Mouse (Mus musculus): ENCODE data around the gene Bloc1s3. TPM values are rescaled to one million over a fixed set of nuclear protein-coding genes. Genes with fewer than 3 reads are reported as not detected.

The Bloc1s3 gene
- polyA plus RNA-seq, 1 experiment from 2014 or later, result 1.4 TPM

GRCm38 (mm10) chr7:19472403-19472802, 35.8 kb downstream of the Bloc1s3 start:
- no peak overlapping the region for H3K9ac ChIP-seq (ENCODE audit: low read length)
- H3K4me3 ChIP-seq (ENCODE audit: low read length), result no peak overlapping the region
- H3K27ac ChIP-seq (ENCODE audit: low read length), result peak overlapping the region; percentile 19; the same call in 1 of the 2 replicates
- ATAC-seq (ENCODE audit: low read depth), result peak; percentile 19; the same call in 1 of the 2 replicates
- H3K4me1 ChIP-seq (replicated peaks; ENCODE audit: control insufficient read depth, insufficient read depth, low read length), result peaks cover 20% of the 10 kb centered on the region; the same call in 1 of the 2 replicates
- peaks cover 50% of the 10 kb centered on the region for H3K27me3 ChIP-seq (ENCODE audit: control insufficient read depth, insufficient read depth, low read depth, low read length)
- H3K9me3 ChIP-seq (ENCODE audit: control insufficient read depth, low read length), result no peaks in the 10 kb centered on the region
- 27% methylated on average over 4 of the region's 4 CpGs for WGBS
- no peaks in the 10 kb centered on the region for H3K36me3 ChIP-seq (ENCODE audit: control insufficient read depth, insufficient read depth, low read length)
- H3K4me2 ChIP-seq (ENCODE audit: low read depth, low read length), result no peak overlapping the region

- Histone ChIP-seq H3K9me3 (ENCODE audit: control insufficient read depth, low read length) (no peaks in the 10 kb centered on the region), H3K9ac (ENCODE audit: low read length) (no peak overlapping the region), H3K27me3 (ENCODE audit: control insufficient read depth, insufficient read depth, low read depth, low read length) (peaks cover 53% of the 10 kb centered on the region), H3K36me3 (ENCODE audit: control insufficient read depth, insufficient read depth, low read length) (no peaks in the 10 kb centered on the region), H3K4me3 (ENCODE audit: low read length) (no peak overlapping the region), H3K4me1 (replicated peaks; ENCODE audit: control insufficient read depth, insufficient read depth, low read length) (peaks cover 20% of the 10 kb centered on the region; the same call in 1 of the 2 replicates), H3K4me2 (ENCODE audit: low read depth, low read length) (no peak overlapping the region), H3K27ac (ENCODE audit: low read length) (no peak overlapping the region)
- WGBS, result 23% methylated on average over 14 of the region's 14 CpGs
- no peak for ATAC-seq (ENCODE audit: low read depth)
Measured at GRCm38 (mm10) chr7:19470308-19470707, 37.9 kb downstream of the Bloc1s3 start.

- H3K4me1 ChIP-seq (replicated peaks; ENCODE audit: control insufficient read depth, insufficient read depth, low read length), result peaks cover 23% of the 10 kb centered on the region
- H3K9me3 ChIP-seq (ENCODE audit: control insufficient read depth, low read length), result no peaks in the 10 kb centered on the region
- H3K9ac ChIP-seq (ENCODE audit: low read length), result peak overlapping the region; percentile 1; the same call in 1 of the 2 replicates
- H3K4me2 ChIP-seq (ENCODE audit: low read depth, low read length), result no peak overlapping the region
- no peaks in the 10 kb centered on the region for H3K36me3 ChIP-seq (ENCODE audit: control insufficient read depth, insufficient read depth, low read length)
- ATAC-seq (ENCODE audit: low read depth), result no peak
- no peak overlapping the region for H3K4me3 ChIP-seq (ENCODE audit: low read length)
- WGBS, result 22% methylated on average over 23 of the region's 23 CpGs
- H3K27me3 ChIP-seq (ENCODE audit: control insufficient read depth, insufficient read depth, low read depth, low read length), result peaks cover 50% of the 10 kb centered on the region
- no peak overlapping the region for H3K27ac ChIP-seq (ENCODE audit: low read length)
Measured at GRCm38 (mm10) chr7:19469404-19469803, 38.8 kb downstream of the Bloc1s3 start.

- Histone ChIP-seq H3K4me1 (replicated peaks; ENCODE audit: control insufficient read depth, insufficient read depth, low read length) (peaks cover 18% of the 10 kb centered on the region), H3K27me3 (ENCODE audit: control insufficient read depth, insufficient read depth, low read depth, low read length) (peaks cover 45% of the 10 kb centered on the region), H3K4me2 (ENCODE audit: low read depth, low read length) (no peak overlapping the region), H3K36me3 (ENCODE audit: control insufficient read depth, insufficient read depth, low read length) (no peaks in the 10 kb centered on the region), H3K9me3 (ENCODE audit: control insufficient read depth, low read length) (no peaks in the 10 kb centered on the region), H3K27ac (ENCODE audit: low read length) (no peak overlapping the region), H3K4me3 (ENCODE audit: low read length) (no peak overlapping the region), H3K9ac (ENCODE audit: low read length) (no peak overlapping the region)
- 53% methylated on average over 12 of the region's 12 CpGs for WGBS
- no peak for ATAC-seq (ENCODE audit: low read depth)
Measured at GRCm38 (mm10) chr7:19468279-19468678, 39.9 kb downstream of the Bloc1s3 start.

GRCm38 (mm10) chr7:19467638-19468037, 40.5 kb downstream of the Bloc1s3 start:
- no peak overlapping the region for H3K27ac ChIP-seq (ENCODE audit: low read length)
- no peak overlapping the region for H3K4me3 ChIP-seq (ENCODE audit: low read length)
- no peak overlapping the region for H3K4me2 ChIP-seq (ENCODE audit: low read depth, low read length)
- peaks cover 14% of the 10 kb centered on the region for H3K4me1 ChIP-seq (replicated peaks; ENCODE audit: control insufficient read depth, insufficient read depth, low read length)
- H3K27me3 ChIP-seq (ENCODE audit: control insufficient read depth, insufficient read depth, low read depth, low read length), result peaks cover 39% of the 10 kb centered on the region
- ATAC-seq (ENCODE audit: low read depth), result no peak
- 27% methylated on average over 6 of the region's 6 CpGs for WGBS
- no peaks in the 10 kb centered on the region for H3K9me3 ChIP-seq (ENCODE audit: control insufficient read depth, low read length)
- H3K9ac ChIP-seq (ENCODE audit: low read length), result no peak overlapping the region
- no peaks in the 10 kb centered on the region for H3K36me3 ChIP-seq (ENCODE audit: control insufficient read depth, insufficient read depth, low read length)

GRCm38 (mm10) chr7:19466602-19467145, 41.5 kb downstream of the Bloc1s3 start:
- H3K9ac ChIP-seq (ENCODE audit: low read length), result no peak overlapping the region
- peaks cover 29% of the 10 kb centered on the region for H3K27me3 ChIP-seq (ENCODE audit: control insufficient read depth, insufficient read depth, low read depth, low read length)
- H3K27ac ChIP-seq (ENCODE audit: low read length), result peak overlapping the region; percentile 22; the same call in 1 of the 2 replicates
- no peak overlapping the region for H3K4me2 ChIP-seq (ENCODE audit: low read depth, low read length)
- H3K4me1 ChIP-seq (replicated peaks; ENCODE audit: control insufficient read depth, insufficient read depth, low read length), result peaks cover 14% of the 10 kb centered on the region
- H3K4me3 ChIP-seq (ENCODE audit: low read length), result no peak overlapping the region
- H3K9me3 ChIP-seq (ENCODE audit: control insufficient read depth, low read length), result no peaks in the 10 kb centered on the region
- no peaks in the 10 kb centered on the region for H3K36me3 ChIP-seq (ENCODE audit: control insufficient read depth, insufficient read depth, low read length)
- peak; percentile 51 for ATAC-seq (ENCODE audit: low read depth)
- WGBS, result 41% methylated on average over 5 of the region's 5 CpGs

GRCm38 (mm10) chr7:19464367-19465307, 43.5 kb downstream of the Bloc1s3 start:
- Histone ChIP-seq H3K27me3 (ENCODE audit: control insufficient read depth, insufficient read depth, low read depth, low read length) (peaks cover 12% of the 10 kb centered on the region), H3K9ac (ENCODE audit: low read length) (peak overlapping the region; percentile 39; the same call in 1 of the 2 replicates), H3K4me1 (replicated peaks; ENCODE audit: control insufficient read depth, insufficient read depth, low read length) (peaks cover 7% of the 10 kb centered on the region), H3K27ac (ENCODE audit: low read length) (peak overlapping the region; percentile 39), H3K36me3 (ENCODE audit: control insufficient read depth, insufficient read depth, low read length) (no peaks in the 10 kb centered on the region), H3K9me3 (ENCODE audit: control insufficient read depth, low read length) (no peaks in the 10 kb centered on the region), H3K4me3 (ENCODE audit: low read length) (0 out of 2 replicates have a peak overlapping the region, but pooled peaks have one; percentile 1), H3K4me2 (ENCODE audit: low read depth, low read length) (peak overlapping the region; percentile 42; the same call in 1 of the 2 replicates)
- 10% methylated on average over 22 of the region's 22 CpGs for WGBS
- ATAC-seq (ENCODE audit: low read depth), result 0 out of 2 replicates have a peak, but pooled peaks have one; percentile 15

GRCm38 (mm10) chr7:19462884-19463381, 45.2 kb downstream of the Bloc1s3 start, which contains the start of gene Exoc3l2:
TSS of gene Exoc3l2 (plus strand) at chr7:19463331.
- Histone ChIP-seq H3K4me1 (replicated peaks; ENCODE audit: control insufficient read depth, insufficient read depth, low read length) (peaks cover 6% of the 10 kb centered on the region), H3K36me3 (ENCODE audit: control insufficient read depth, insufficient read depth, low read length) (no peaks in the 10 kb centered on the region), H3K27ac (ENCODE audit: low read length) (peak within 1 kb of the TSS; percentile 17; the same call in 1 of the 2 replicates), H3K4me2 (ENCODE audit: low read depth, low read length) (peak within 1 kb of the TSS; percentile 17; the same call in 1 of the 2 replicates), H3K9ac (ENCODE audit: low read length) (no peak within 1 kb of the TSS), H3K4me3 (ENCODE audit: low read length) (peak within 1 kb of the TSS; percentile 18; the same call in 1 of the 2 replicates), H3K27me3 (ENCODE audit: control insufficient read depth, insufficient read depth, low read depth, low read length) (peaks cover 5% of the 10 kb centered on the region; the same call in 1 of the 2 replicates), H3K9me3 (ENCODE audit: control insufficient read depth, low read length) (no peaks in the 10 kb centered on the region)
- 34% methylated on average over 6 of the region's 6 CpGs for WGBS
- no peak for ATAC-seq (ENCODE audit: low read depth)

GRCm38 (mm10) chr7:19462443-19462842, 45.7 kb downstream of the Bloc1s3 start:
- H3K9me3 ChIP-seq (ENCODE audit: control insufficient read depth, low read length), result no peaks in the 10 kb centered on the region
- no peak for ATAC-seq (ENCODE audit: low read depth)
- no peaks in the 10 kb centered on the region for H3K36me3 ChIP-seq (ENCODE audit: control insufficient read depth, insufficient read depth, low read length)
- H3K4me1 ChIP-seq (replicated peaks; ENCODE audit: control insufficient read depth, insufficient read depth, low read length), result peaks cover 9% of the 10 kb centered on the region
- 56% methylated on average over 4 of the region's 4 CpGs for WGBS
- H3K4me2 ChIP-seq (ENCODE audit: low read depth, low read length), result no peak overlapping the region
- H3K27ac ChIP-seq (ENCODE audit: low read length), result no peak overlapping the region
- H3K4me3 ChIP-seq (ENCODE audit: low read length), result no peak overlapping the region
- H3K9ac ChIP-seq (ENCODE audit: low read length), result no peak overlapping the region
- peaks cover 3% of the 10 kb centered on the region; the same call in 1 of the 2 replicates for H3K27me3 ChIP-seq (ENCODE audit: control insufficient read depth, insufficient read depth, low read depth, low read length)
